Mouse (Mus musculus): ENCODE results near the gene Med28. TPM values are rescaled to one million over a fixed set of nuclear protein-coding genes. Genes with fewer than 3 reads are reported as not detected.

The Med28 gene
- total RNA-seq, 2 experiments from 2014 or later = 5.3 to 30.6 TPM

Other genes starting within 250 kb of the Med28 start
- 9.6 and 22.3 TPM in 2 replicates for gene Qdpr, start 70.0 kb upstream of the Med28 start, total RNA-seq (2015; ENCODE audit: low replicate concordance)
- 3.5 and 4.0 TPM in 2 replicates for gene Qdpr, start 70.0 kb upstream of the Med28 start, total RNA-seq (2017; ENCODE audit: low replicate concordance)
- not detected in 2 replicates for gene Clrn2, start 66.5 kb upstream of the Med28 start, total RNA-seq (2015; ENCODE audit: low replicate concordance)
- gene Clrn2, start 66.5 kb upstream of the Med28 start, total RNA-seq (2017; ENCODE audit: low replicate concordance) = not detected in 2 replicates
- gene Lap3, start 26.9 kb upstream of the Med28 start, total RNA-seq (2015; ENCODE audit: low replicate concordance) = 12.1 and 15.7 TPM in 2 replicates
- 8.1 and 12.6 TPM in 2 replicates for gene Lap3, start 26.9 kb upstream of the Med28 start, total RNA-seq (2017; ENCODE audit: low replicate concordance)
- not detected in 2 replicates for gene Fam184b, start 119.4 kb downstream of the Med28 start, total RNA-seq (2015; ENCODE audit: low replicate concordance)
- under 0.01 TPM in 1 of 2 replicates, not detected in the other for gene Fam184b, start 119.4 kb downstream of the Med28 start, total RNA-seq (2017; ENCODE audit: low replicate concordance)
- 28.8 and 46.0 TPM in 2 replicates for gene Ncapg, start 149.7 kb downstream of the Med28 start, total RNA-seq (2015; ENCODE audit: low replicate concordance)
- 49.6 and 56.6 TPM in 2 replicates for gene Ncapg, start 149.7 kb downstream of the Med28 start, total RNA-seq (2017; ENCODE audit: low replicate concordance)

Data from erythroblast, adult 5-6 weeks (primary cell).